Mouse (Mus musculus): Measurements from ENCODE around the gene Ccl19. TPM values are rescaled to one million over a fixed set of nuclear protein-coding genes. Genes with fewer than 3 reads are reported as not detected.
"Not testable (repeated sequence)": the region's sequence is repeated elsewhere in the genome, so short reads cannot be mapped to it uniquely, and the experiment has no call there.

The Ccl19 gene
- under 1 TPM in 1 of 2 experiments, not detected in 1; 0.74 TPM for total RNA-seq (2021)
- long read RNA-seq, experiment 1, result 0 reads
- long read RNA-seq, experiment 2, partial matches to known transcripts, result 0 of 1 reads
- long read RNA-seq, experiment 2, other reads (novel, unspliced or antisense), result 0 of 1 reads

DNA sequence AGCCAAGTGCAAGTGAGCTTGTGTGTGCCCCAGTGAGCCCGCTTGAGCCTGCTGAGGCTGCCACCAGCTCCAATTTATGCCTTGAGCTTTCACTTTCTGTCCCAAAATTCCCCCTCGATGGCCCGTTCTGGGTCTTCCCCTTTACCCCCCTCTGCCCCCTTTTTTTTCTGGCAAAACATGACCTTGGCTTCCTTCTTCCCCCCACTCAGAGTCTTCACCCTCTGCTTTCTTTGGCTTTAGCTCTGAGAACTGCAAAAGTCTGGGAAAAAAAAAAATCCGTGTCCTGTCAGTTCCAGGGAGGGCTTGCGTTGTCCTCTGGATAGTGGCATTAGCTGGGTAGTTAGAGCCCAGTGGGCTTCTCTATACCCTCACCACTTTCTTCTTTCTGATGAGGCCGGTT, at the start of gene Ccl19:
Gene Ccl19, minus strand, starts transcription at position 101 of the 400 bp plus-strand sequence.
- not testable (repeated sequence) for DNase-seq (ENCODE audit: low spot score in 2 of 2)

DNA sequence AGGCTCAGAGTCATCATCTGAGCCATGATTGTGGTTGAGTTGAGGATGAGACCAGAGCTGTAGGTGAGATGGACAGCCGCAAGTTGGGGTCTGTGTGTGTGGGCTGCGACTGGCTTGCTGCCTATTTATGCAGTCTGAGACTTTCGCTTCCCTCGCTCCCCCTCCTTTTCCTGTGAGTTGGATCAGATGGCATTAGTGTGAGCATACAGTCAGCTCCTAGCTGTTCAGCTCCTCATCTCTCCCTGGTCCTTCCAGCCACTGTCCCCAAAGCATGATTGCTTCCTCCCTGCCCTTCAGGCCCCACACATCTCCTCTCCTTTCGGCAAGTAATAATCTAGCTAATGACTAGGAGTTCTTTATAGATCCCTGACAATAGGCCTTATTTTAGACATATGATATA, 17.5 kb upstream of the Ccl19 start, which contains the start of gene Ccl21a:
Gene Ccl21a, minus strand, starts transcription at position 101 of the 400 bp plus-strand sequence.
- DNase-seq (ENCODE audit: low spot score in 2 of 2), result not testable (repeated sequence)

DNA sequence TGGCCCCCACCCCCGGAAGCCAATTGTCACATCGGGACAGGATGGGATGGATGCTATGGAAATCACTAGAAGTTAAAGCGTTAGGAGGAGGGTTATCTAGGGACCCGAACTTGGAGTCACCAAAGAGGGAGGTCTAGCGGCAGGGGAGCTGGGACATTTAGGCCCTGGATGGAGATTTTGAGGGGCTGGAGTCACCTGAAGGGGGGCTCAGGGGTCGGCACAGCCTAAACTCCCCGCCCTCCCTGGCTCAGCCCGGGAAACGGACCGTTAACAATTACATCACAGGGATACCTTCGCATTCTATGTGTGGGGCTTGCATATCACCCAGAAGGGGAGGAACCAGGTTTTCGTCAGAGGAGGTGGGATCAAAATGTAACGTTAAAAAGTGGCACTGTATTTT, 21.1 kb downstream of the Ccl19 start, which contains the start of gene 4930578G10Rik:
Gene 4930578G10Rik, plus strand, starts transcription at position 301 of the 400 bp plus-strand sequence.
- not testable (repeated sequence) for DNase-seq (ENCODE audit: low spot score in 2 of 2)

Other genes starting within 250 kb of the Ccl19 start
- gene Fam205a2, start 228.4 kb downstream of the Ccl19 start, total RNA-seq (2021), result under 1 TPM in 1 of 2 experiments, not detected in 1; 0.23 TPM
- not detected for gene Gm10591, start 144.4 kb downstream of the Ccl19 start, total RNA-seq (2021)
- gene Gm2564, start 126.9 kb downstream of the Ccl19 start, total RNA-seq (2021), result 1 to 10 TPM in 1 of 2 experiments, under 1 TPM in 1; 0.80 to 1.1 TPM
- not detected for gene Ccl27b, start 101.3 kb downstream of the Ccl19 start, total RNA-seq (2021)
- gene Il11ra2, start 94.7 kb downstream of the Ccl19 start, total RNA-seq (2021), result not detected
- not detected for gene 4930578G10Rik, start 21.0 kb downstream of the Ccl19 start, total RNA-seq (2021)
- gene Ccl21a, start 17.4 kb upstream of the Ccl19 start, total RNA-seq (2021), result 10 to 100 TPM in 1 of 2 experiments, 1 to 10 TPM in 1; 8.6 to 15.0 TPM
- under 1 TPM in 1 of 2 experiments, not detected in 1; 0.07 TPM for gene Fam205a1, start 97.3 kb upstream of the Ccl19 start, total RNA-seq (2021)
- gene Gm12394, start 100.2 kb upstream of the Ccl19 start, total RNA-seq (2021), result under 1 TPM in 1 of 2 experiments, not detected in 1; 0.10 TPM
- gene Fam205c, start 117.7 kb upstream of the Ccl19 start, total RNA-seq (2021), result not detected
- gene Phf24, start 160.1 kb upstream of the Ccl19 start, total RNA-seq (2021), result 1 to 10 TPM; 1.1 to 1.5 TPM
- gene Dnajb5, start 193.2 kb upstream of the Ccl19 start, total RNA-seq (2021), result 10 to 100 TPM; 60.1 to 79.0 TPM
- gene 1700022I11Rik, start 213.0 kb upstream of the Ccl19 start, total RNA-seq (2021), result not detected
- gene Vcp, start 243.9 kb upstream of the Ccl19 start, total RNA-seq (2021), result 100 to 1,000 TPM; 292 to 313 TPM

Measured in gastrocnemius, postnatal 4 days (tissue).